Mouse (Mus musculus) liver, embryonic 13.5 days (tissue): ENCODE data around the gene Ceacam19. TPM values are rescaled to one million over a fixed set of nuclear protein-coding genes. Genes with fewer than 3 reads are reported as not detected.

Source experiments
- ATAC-seq: fragments of 200-750 bp; cut with Nextera tagmentation; 2 replicates; pipeline ENCODE4 v1.8.0; 2017; ENCODE audit warnings: low read depth, mild to moderate bottlenecking, moderate number of reproducible peaks, moderate library complexity
- DNase-seq: peaks from one replicate; pipeline ENCODE4 v3.0.0; 2022
- H3K27ac ChIP-seq: fragments of 300-500 bp; sonication (generic); 2 replicates; pipeline ENCODE4 v1.5.1; 2015; ENCODE audit warnings: moderate library complexity, mild to moderate bottlenecking, inconsistent platforms
- H3K27me3 ChIP-seq: fragments of 300-500 bp; sonication (generic); 2 replicates; pipeline ENCODE4 v1.6.1; 2015; ENCODE audit warnings: mild to moderate bottlenecking, inconsistent platforms
- H3K36me3 ChIP-seq: fragments of 300-500 bp; sonication (generic); 2 replicates; pipeline ENCODE4 v1.6.1; 2015; ENCODE audit warnings: mild to moderate bottlenecking, inconsistent platforms
- H3K4me1 ChIP-seq: fragments of 300-500 bp; sonication (generic); replicated peaks from 2 replicates; pipeline ENCODE4 v1.6.1; 2015; ENCODE audit warnings: inconsistent platforms
- H3K4me2 ChIP-seq: fragments of 300-500 bp; sonication (generic); 2 replicates; pipeline ENCODE4 v1.6.1; 2015; ENCODE audit warnings: inconsistent platforms, mild to moderate bottlenecking, moderate library complexity
- H3K4me3 ChIP-seq: fragments of 300-500 bp; sonication (generic); replicated peaks from 2 replicates; pipeline ENCODE4 v1.5.1; 2015; ENCODE audit warnings: mild to moderate bottlenecking, inconsistent platforms
- H3K9ac ChIP-seq: fragments of 300-500 bp; sonication (generic); 2 replicates; pipeline ENCODE4 v1.6.1; 2015; ENCODE audit warnings: mild to moderate bottlenecking, inconsistent platforms
- H3K9me3 ChIP-seq: fragments of 300-500 bp; sonication (generic); replicated peaks from 2 replicates; pipeline ENCODE4 v1.6.1; 2016; ENCODE audit warnings: inconsistent platforms
- WGBS: fragments of 180-500 bp; shearing (Covaris S2); methylation state at CpG from one replicate; pipeline ENCODE4 v1.1.7; 2015; ENCODE audit not compliant: insufficient replicate concordance; 5-methylcytosine and 5-hydroxymethylcytosine counted together
- polyA plus RNA-seq: library from polyadenylated mRNA; unstranded; fragments of >200 nt; fragmentation: Nextera tagmentation; extraction: Ambion mirVana; gene quantifications from 2 replicates; pipeline ENCODE4 v1.2.1, GENCODE M21; 2015

Ceacam19 gene
- polyA plus RNA-seq, 1 experiment from 2014 or later, result not detected

- no peak for ATAC-seq
- Histone ChIP-seq H3K9me3 (no peaks in the 10 kb centered on the region), H3K4me3 (no peak overlapping the region), H3K27ac (no peak overlapping the region), H3K4me1 (peaks cover 4% of the 10 kb centered on the region; the same call in 1 of the 2 replicates), H3K36me3 (no peaks in the 10 kb centered on the region), H3K9ac (no peak overlapping the region), H3K27me3 (peaks cover 27% of the 10 kb centered on the region), H3K4me2 (no peak overlapping the region)
- 71% methylated on average over 6 of the region's 6 CpGs for WGBS
- no peak for DNase-seq
Observed at GRCm38 (mm10) chr7:19856283-19856682, 31.5 kb downstream of the Ceacam19 start.

GRCm38 (mm10) chr7:19855663-19856062 lies 32.1 kb downstream of the Ceacam19 start:
- 37% methylated on average over 5 of the region's 5 CpGs for WGBS
- Histone ChIP-seq H3K9ac (no peak overlapping the region), H3K27me3 (peaks cover 27% of the 10 kb centered on the region), H3K4me1 (peaks cover 4% of the 10 kb centered on the region; the same call in 1 of the 2 replicates), H3K27ac (no peak overlapping the region), H3K36me3 (no peaks in the 10 kb centered on the region), H3K4me3 (no peak overlapping the region), H3K4me2 (no peak overlapping the region), H3K9me3 (no peaks in the 10 kb centered on the region)
- DNase-seq, result no peak
- ATAC-seq, result no peak

- Histone ChIP-seq H3K9me3 (no peaks in the 10 kb centered on the region), H3K27me3 (peaks cover 27% of the 10 kb centered on the region), H3K9ac (no peak overlapping the region), H3K4me1 (peaks cover 4% of the 10 kb centered on the region; the same call in 1 of the 2 replicates), H3K27ac (no peak overlapping the region), H3K36me3 (no peaks in the 10 kb centered on the region), H3K4me2 (no peak overlapping the region), H3K4me3 (no peak overlapping the region)
- 79% methylated on average over 20 of the region's 20 CpGs for WGBS
- ATAC-seq (no peak), DNase-seq (no peak)
Observed at GRCm38 (mm10) chr7:19853526-19853925, 34.2 kb downstream of the Ceacam19 start.

- Histone ChIP-seq H3K9me3 (no peaks in the 10 kb centered on the region), H3K4me2 (0 out of 2 replicates have a peak within 1 kb of the TSS, but pooled peaks have one; percentile 23), H3K4me3 (no peak within 1 kb of the TSS), H3K9ac (no peak within 1 kb of the TSS), H3K4me1 (peaks cover 10% of the 10 kb centered on the region), H3K36me3 (no peaks in the 10 kb centered on the region), H3K27me3 (peaks cover 25% of the 10 kb centered on the region), H3K27ac (no peak within 1 kb of the TSS)
- ATAC-seq, result peak; percentile 58
- DNase-seq, result no peak
- WGBS, result 5% methylated on average over 33 of the region's 33 CpGs
Observed at GRCm38 (mm10) chr7:19851858-19852570, 35.8 kb downstream of the Ceacam19 start, which contains the start of gene Gm19345. TSS of gene Gm19345 (plus strand) at chr7:19852003.

GRCm38 (mm10) chr7:19844521-19845171 lies 43.1 kb downstream of the Ceacam19 start:
- Histone ChIP-seq H3K4me2 (no peak overlapping the region), H3K9me3 (no peaks in the 10 kb centered on the region), H3K27me3 (peaks cover 2% of the 10 kb centered on the region; the same call in 1 of the 2 replicates), H3K27ac (no peak overlapping the region), H3K4me3 (no peak overlapping the region), H3K36me3 (no peaks in the 10 kb centered on the region), H3K9ac (no peak overlapping the region), H3K4me1 (peaks cover 23% of the 10 kb centered on the region)
- no peak for ATAC-seq
- no peak for DNase-seq
- 25% methylated on average over 15 of the region's 15 CpGs for WGBS

GRCm38 (mm10) chr7:19843561-19843960 lies 44.2 kb downstream of the Ceacam19 start:
- Histone ChIP-seq H3K9ac (no peak overlapping the region), H3K4me1 (peaks cover 23% of the 10 kb centered on the region), H3K9me3 (no peaks in the 10 kb centered on the region), H3K27ac (no peak overlapping the region), H3K4me2 (no peak overlapping the region), H3K4me3 (no peak overlapping the region), H3K36me3 (no peaks in the 10 kb centered on the region), H3K27me3 (peaks cover 2% of the 10 kb centered on the region; the same call in 1 of the 2 replicates)
- 5% methylated on average over 11 of the region's 11 CpGs for WGBS
- peak; percentile 61 for ATAC-seq
- no peak for DNase-seq

- no peak overlapping the region for H3K27ac ChIP-seq
- ATAC-seq (0 out of 2 replicates have a peak, but pooled peaks have one; percentile 10), DNase-seq (no peak)
- peaks cover 1% of the 10 kb centered on the region; the same call in 1 of the 2 replicates for H3K27me3 ChIP-seq
- 33% methylated on average over 19 of the region's 19 CpGs for WGBS
- no peak overlapping the region for H3K4me3 ChIP-seq
- H3K9ac ChIP-seq, result no peak overlapping the region
- H3K36me3 ChIP-seq, result no peaks in the 10 kb centered on the region
- no peak overlapping the region for H3K4me2 ChIP-seq
- H3K9me3 ChIP-seq, result no peaks in the 10 kb centered on the region
- peaks cover 23% of the 10 kb centered on the region for H3K4me1 ChIP-seq
Observed at GRCm38 (mm10) chr7:19842885-19843504, 44.8 kb downstream of the Ceacam19 start.

GRCm38 (mm10) chr7:19841686-19842413 lies 45.9 kb downstream of the Ceacam19 start:
- no peak for DNase-seq
- peak overlapping the region; percentile 69 for H3K27ac ChIP-seq
- WGBS, result 66% methylated on average over 21 of the region's 21 CpGs
- no peak overlapping the region for H3K9ac ChIP-seq
- H3K36me3 ChIP-seq, result no peaks in the 10 kb centered on the region
- no peaks in the 10 kb centered on the region for H3K9me3 ChIP-seq
- no peak overlapping the region for H3K4me2 ChIP-seq
- peaks cover 16% of the 10 kb centered on the region for H3K4me1 ChIP-seq
- H3K27me3 ChIP-seq, result no peaks in the 10 kb centered on the region; the same call in 1 of the 2 replicates
- no peak overlapping the region for H3K4me3 ChIP-seq
- peak; percentile 79 for ATAC-seq

GRCm38 (mm10) chr7:19840936-19841335 lies 46.8 kb downstream of the Ceacam19 start:
- ATAC-seq (no peak), DNase-seq (no peak)
- Histone ChIP-seq H3K27me3 (no peaks in the 10 kb centered on the region; the same call in 1 of the 2 replicates), H3K36me3 (no peaks in the 10 kb centered on the region), H3K9ac (no peak overlapping the region), H3K4me1 (peaks cover 16% of the 10 kb centered on the region), H3K4me3 (no peak overlapping the region), H3K27ac (0 out of 2 replicates have a peak overlapping the region, but pooled peaks have one; percentile 69), H3K4me2 (no peak overlapping the region), H3K9me3 (no peaks in the 10 kb centered on the region)
- WGBS, result 58% methylated on average over 3 of the region's 3 CpGs

- Histone ChIP-seq H3K9me3 (no peaks in the 10 kb centered on the region), H3K36me3 (no peaks in the 10 kb centered on the region), H3K4me3 (no peak overlapping the region), H3K27ac (no peak overlapping the region), H3K9ac (no peak overlapping the region), H3K4me2 (no peak overlapping the region), H3K4me1 (peaks cover 16% of the 10 kb centered on the region), H3K27me3 (no peaks in the 10 kb centered on the region; the same call in 1 of the 2 replicates)
- 56% methylated on average over 4 of the region's 4 CpGs for WGBS
- ATAC-seq, result no peak
- no peak for DNase-seq
Observed at GRCm38 (mm10) chr7:19840371-19840770, 47.4 kb downstream of the Ceacam19 start.

GRCm38 (mm10) chr7:19836843-19837242 lies 50.9 kb downstream of the Ceacam19 start:
- H3K36me3 ChIP-seq, result no peaks in the 10 kb centered on the region
- H3K9ac ChIP-seq, result no peak overlapping the region
- WGBS, result 25% methylated on average over 3 of the region's 3 CpGs
- no peak overlapping the region for H3K27ac ChIP-seq
- no peak for DNase-seq
- H3K4me1 ChIP-seq, result peaks cover 8% of the 10 kb centered on the region
- H3K4me2 ChIP-seq, result no peak overlapping the region
- no peak overlapping the region for H3K4me3 ChIP-seq
- no peaks in the 10 kb centered on the region for H3K27me3 ChIP-seq
- no peaks in the 10 kb centered on the region for H3K9me3 ChIP-seq
- no peak for ATAC-seq
